Mouse (Mus musculus): ENCODE data around the gene Rpl19. TPM values are rescaled to one million over a fixed set of nuclear protein-coding genes. Genes with fewer than 3 reads are reported as not detected.

The Rpl19 gene
- polyA plus RNA-seq, 1 experiment, result 1,209 TPM

- DNase-seq (ENCODE audit: low read depth), result no peak
- TF ChIP-seq CTCF (IDR thresholded peaks at IDR 0.05; ENCODE audit: borderline replicate concordance, extremely low read depth, insufficient read depth, insufficient read length) (no peak), POLR2A (IDR thresholded peaks at IDR 0.05; ENCODE audit: borderline replicate concordance, extremely low read depth, insufficient read depth, insufficient read length, poor library complexity, severe bottlenecking) (no peak)
Observed at GRCm38 (mm10) chr11:98026248-98026569, 301 bp upstream of the Rpl19 start.

- TF ChIP-seq CTCF (IDR thresholded peaks at IDR 0.05; ENCODE audit: borderline replicate concordance, extremely low read depth, insufficient read depth, insufficient read length) (no peak), POLR2A (IDR thresholded peaks at IDR 0.05; ENCODE audit: borderline replicate concordance, extremely low read depth, insufficient read depth, insufficient read length, poor library complexity, severe bottlenecking) (no peak)
- DNase-seq (ENCODE audit: low read depth), result no peak
Observed at GRCm38 (mm10) chr11:98027297-98027688, 783 bp downstream of the Rpl19 start.

DNA sequence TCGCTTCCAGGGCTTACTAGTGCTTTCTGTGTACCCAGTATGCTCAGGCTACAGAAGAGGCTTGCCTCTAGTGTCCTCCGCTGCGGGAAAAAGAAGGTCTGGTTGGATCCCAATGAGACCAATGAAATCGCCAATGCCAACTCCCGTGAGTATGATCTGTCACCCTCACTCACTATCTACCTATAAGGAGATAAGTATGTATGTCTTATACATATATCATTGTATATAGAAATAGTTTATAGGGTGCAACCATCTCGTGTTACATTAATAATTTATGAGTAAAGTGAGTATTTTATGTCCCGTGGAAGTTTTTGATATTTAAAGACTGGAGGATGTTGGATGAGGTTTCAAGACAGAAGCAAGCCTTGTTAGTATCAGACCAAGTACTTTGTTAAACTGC, 1.3 kb downstream of the Rpl19 start:
- TF ChIP-seq POLR2A (IDR thresholded peaks at IDR 0.05; ENCODE audit: borderline replicate concordance, extremely low read depth, insufficient read depth, insufficient read length, poor library complexity, severe bottlenecking), result no peak
- no peak for TF ChIP-seq CTCF (IDR thresholded peaks at IDR 0.05; ENCODE audit: borderline replicate concordance, extremely low read depth, insufficient read depth, insufficient read length)

DNA sequence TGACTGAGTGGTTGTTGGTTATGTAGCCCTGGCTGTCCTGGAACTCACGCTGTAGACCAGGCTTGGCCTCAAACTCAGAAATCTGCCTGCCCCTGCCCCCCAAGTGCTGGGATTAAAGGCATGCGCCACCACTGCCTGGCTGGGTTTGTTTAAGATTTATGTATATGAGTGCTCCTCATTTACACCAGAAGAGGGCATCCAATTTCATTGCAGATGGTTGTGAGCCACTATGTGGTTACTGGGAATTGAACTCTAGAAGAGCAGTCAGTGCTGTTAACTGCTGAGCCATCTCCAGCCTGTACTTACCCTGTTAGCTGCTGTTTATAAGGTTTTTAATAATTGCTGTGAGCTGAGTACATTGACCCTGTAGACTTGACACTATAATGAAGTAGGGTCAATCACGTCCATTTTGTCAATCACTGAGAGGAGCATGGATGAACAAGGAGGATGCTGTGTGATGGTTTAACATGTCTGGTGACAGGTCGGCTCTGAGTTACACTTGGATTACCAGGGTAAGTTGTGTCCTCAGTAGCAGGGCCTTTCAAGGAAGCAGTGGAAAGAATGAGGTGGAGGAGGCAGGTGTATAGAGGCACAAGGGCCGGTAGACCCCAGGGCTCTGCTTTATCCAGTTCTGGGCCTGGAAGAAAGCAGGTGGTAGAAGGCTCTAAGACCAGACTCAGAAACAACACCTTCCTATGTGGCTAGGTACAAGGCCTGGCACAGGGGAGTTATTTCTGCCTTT, 4.4 kb downstream of the Rpl19 start:
- TF ChIP-seq POLR2A (IDR thresholded peaks at IDR 0.05; ENCODE audit: borderline replicate concordance, extremely low read depth, insufficient read depth, insufficient read length, poor library complexity, severe bottlenecking), result no peak
- TF ChIP-seq CTCF (IDR thresholded peaks at IDR 0.05; ENCODE audit: borderline replicate concordance, extremely low read depth, insufficient read depth, insufficient read length), result no peak
- DNase-seq (ENCODE audit: low read depth), result peak; percentile 14

More for the DNA sequence above, 1.3 kb downstream of the Rpl19 start:
- DNase-seq (ENCODE audit: low read depth), result no peak

- DNase-seq (ENCODE audit: low read depth), result peak; percentile 84
Observed at GRCm38 (mm10) chr11:98031443-98031770, 4.9 kb downstream of the Rpl19 start.

GRCm38 (mm10) chr11:98034061-98034460, 7.6 kb downstream of the Rpl19 start:
- no peak for DNase-seq (ENCODE audit: low read depth)
- no peak for TF ChIP-seq CTCF (IDR thresholded peaks at IDR 0.05; ENCODE audit: borderline replicate concordance, extremely low read depth, insufficient read depth, insufficient read length)
- no peak for TF ChIP-seq POLR2A (IDR thresholded peaks at IDR 0.05; ENCODE audit: borderline replicate concordance, extremely low read depth, insufficient read depth, insufficient read length, poor library complexity, severe bottlenecking)

More at GRCm38 (mm10) chr11:98031443-98031770, 4.9 kb downstream of the Rpl19 start:
- TF ChIP-seq POLR2A (IDR thresholded peaks at IDR 0.05; ENCODE audit: borderline replicate concordance, extremely low read depth, insufficient read depth, insufficient read length, poor library complexity, severe bottlenecking) (no peak), CTCF (IDR thresholded peaks at IDR 0.05; ENCODE audit: borderline replicate concordance, extremely low read depth, insufficient read depth, insufficient read length) (peak; percentile 86; the same call in 1 of the 2 replicates)

- peak; percentile 78 for DNase-seq (ENCODE audit: low read depth)
- TF ChIP-seq CTCF (IDR thresholded peaks at IDR 0.05; ENCODE audit: borderline replicate concordance, extremely low read depth, insufficient read depth, insufficient read length) (no peak), POLR2A (IDR thresholded peaks at IDR 0.05; ENCODE audit: borderline replicate concordance, extremely low read depth, insufficient read depth, insufficient read length, poor library complexity, severe bottlenecking) (no peak)
Observed at GRCm38 (mm10) chr11:98034840-98035239, 8.3 kb downstream of the Rpl19 start.

GRCm38 (mm10) chr11:98035977-98036377, 9.5 kb downstream of the Rpl19 start:
- TF ChIP-seq CTCF (IDR thresholded peaks at IDR 0.05; ENCODE audit: borderline replicate concordance, extremely low read depth, insufficient read depth, insufficient read length) (no peak), POLR2A (IDR thresholded peaks at IDR 0.05; ENCODE audit: borderline replicate concordance, extremely low read depth, insufficient read depth, insufficient read length, poor library complexity, severe bottlenecking) (no peak)
- peak; percentile 76 for DNase-seq (ENCODE audit: low read depth)

- DNase-seq (ENCODE audit: low read depth), result peak; percentile 19
Observed at GRCm38 (mm10) chr11:98037871-98038270, 11.4 kb downstream of the Rpl19 start.

DNA sequence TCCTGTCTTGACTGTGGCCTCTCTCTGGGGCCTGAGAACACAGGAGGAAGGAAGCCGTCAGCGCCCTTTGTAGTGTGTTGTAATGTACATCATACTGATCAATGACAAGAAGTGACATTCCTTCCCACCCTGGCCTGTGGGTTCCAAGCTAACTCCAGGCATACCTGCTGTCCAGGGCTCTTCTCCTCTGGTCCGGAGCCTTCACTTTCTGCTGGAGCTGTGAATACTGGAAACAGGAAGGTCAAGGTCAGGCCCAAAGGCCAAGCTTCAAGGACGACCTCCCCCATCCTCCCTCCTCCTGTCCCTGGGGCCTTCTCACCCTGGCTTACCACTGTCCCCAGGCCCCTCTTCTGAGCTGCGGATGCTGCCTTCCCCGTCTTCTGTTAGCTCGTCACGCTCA, 14.5 kb downstream of the Rpl19 start:
- no peak for TF ChIP-seq CTCF (IDR thresholded peaks at IDR 0.05; ENCODE audit: borderline replicate concordance, extremely low read depth, insufficient read depth, insufficient read length)
- no peak for TF ChIP-seq POLR2A (IDR thresholded peaks at IDR 0.05; ENCODE audit: borderline replicate concordance, extremely low read depth, insufficient read depth, insufficient read length, poor library complexity, severe bottlenecking)
- DNase-seq (ENCODE audit: low read depth), result no peak

More at GRCm38 (mm10) chr11:98037871-98038270, 11.4 kb downstream of the Rpl19 start:
- TF ChIP-seq POLR2A (IDR thresholded peaks at IDR 0.05; ENCODE audit: borderline replicate concordance, extremely low read depth, insufficient read depth, insufficient read length, poor library complexity, severe bottlenecking), result no peak
- no peak for TF ChIP-seq CTCF (IDR thresholded peaks at IDR 0.05; ENCODE audit: borderline replicate concordance, extremely low read depth, insufficient read depth, insufficient read length)

DNA sequence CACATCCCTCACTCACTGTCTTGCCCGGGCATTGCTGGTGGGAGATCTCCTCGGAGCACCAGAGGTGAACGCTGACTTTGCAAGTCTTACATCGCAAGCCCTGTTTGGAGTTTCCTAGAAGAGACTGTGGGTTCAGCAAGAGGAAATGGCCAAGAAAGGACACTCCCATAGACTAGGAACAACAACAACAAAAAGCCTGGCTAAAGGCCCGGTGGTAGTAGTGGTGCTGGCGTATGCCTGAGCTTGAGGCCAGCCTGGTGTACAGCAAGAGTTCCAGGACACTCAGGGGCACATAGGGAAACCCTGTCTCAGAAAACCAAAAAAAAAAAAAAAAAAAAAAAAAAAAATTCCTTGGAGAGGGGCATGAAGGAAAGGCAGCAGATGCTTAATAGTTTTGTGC, 16.2 kb downstream of the Rpl19 start:
- no peak for DNase-seq (ENCODE audit: low read depth)
- no peak for TF ChIP-seq POLR2A (IDR thresholded peaks at IDR 0.05; ENCODE audit: borderline replicate concordance, extremely low read depth, insufficient read depth, insufficient read length, poor library complexity, severe bottlenecking)

- DNase-seq (ENCODE audit: low read depth), result no peak
- TF ChIP-seq CTCF (IDR thresholded peaks at IDR 0.05; ENCODE audit: borderline replicate concordance, extremely low read depth, insufficient read depth, insufficient read length), result no peak
- TF ChIP-seq POLR2A (IDR thresholded peaks at IDR 0.05; ENCODE audit: borderline replicate concordance, extremely low read depth, insufficient read depth, insufficient read length, poor library complexity, severe bottlenecking), result no peak
Observed at GRCm38 (mm10) chr11:98044074-98044473, 17.6 kb downstream of the Rpl19 start.

Measured in brain, embryonic 14.5 days (tissue).